Mouse (Mus musculus) heart, embryonic 10.5 days (tissue): ENCODE data around the gene Cflar. TPM values are rescaled to one million over a fixed set of nuclear protein-coding genes. Genes with fewer than 3 reads are reported as not detected.

ENCODE experiments used
- DNase-seq: peaks from one replicate; pipeline ENCODE4 v3.0.0-alpha.2; 2017; ENCODE audit warnings: low spot score
- H3K27ac ChIP-seq: fragments of 300-500 bp; sonication (generic); 2 replicates; pipeline ENCODE4 v1.5.1; 2016; ENCODE audit warnings: mild to moderate bottlenecking
- H3K27me3 ChIP-seq: fragments of 300-500 bp; sonication (generic); 2 replicates; pipeline ENCODE4 v1.6.1; 2016; ENCODE audit warnings: mild to moderate bottlenecking; ENCODE audit not compliant: poor library complexity, insufficient read depth, severe bottlenecking
- H3K36me3 ChIP-seq: fragments of 300-500 bp; sonication (generic); 2 replicates; pipeline ENCODE4 v1.6.1; 2016; ENCODE audit warnings: mild to moderate bottlenecking, moderate library complexity
- H3K4me1 ChIP-seq: fragments of 300-500 bp; sonication (generic); 2 replicates; pipeline ENCODE4 v1.6.1; 2016; ENCODE audit warnings: mild to moderate bottlenecking
- H3K4me3 ChIP-seq: fragments of 300-500 bp; sonication (generic); 2 replicates; pipeline ENCODE4 v1.5.1; 2016; ENCODE audit warnings: mild to moderate bottlenecking, moderate library complexity
- H3K9me3 ChIP-seq: fragments of 300-500 bp; sonication (generic); 2 replicates; pipeline ENCODE4 v1.6.1; 2016; ENCODE audit warnings: mild to moderate bottlenecking, moderate library complexity
- WGBS: fragments of 180-500 bp; shearing (Covaris S2); methylation state at CpG from one replicate; pipeline ENCODE4 v1.1.7; 2016; 5-methylcytosine and 5-hydroxymethylcytosine counted together
- polyA plus RNA-seq: library from polyadenylated mRNA; unstranded; fragments of >200 nt; fragmentation: Nextera tagmentation; extraction: Ambion mirVana; gene quantifications from 2 replicates; pipeline ENCODE4 v1.2.1, GENCODE M21; 2016

The Cflar gene
- polyA plus RNA-seq, 1 experiment from 2014 or later = 31.6 TPM

DNA sequence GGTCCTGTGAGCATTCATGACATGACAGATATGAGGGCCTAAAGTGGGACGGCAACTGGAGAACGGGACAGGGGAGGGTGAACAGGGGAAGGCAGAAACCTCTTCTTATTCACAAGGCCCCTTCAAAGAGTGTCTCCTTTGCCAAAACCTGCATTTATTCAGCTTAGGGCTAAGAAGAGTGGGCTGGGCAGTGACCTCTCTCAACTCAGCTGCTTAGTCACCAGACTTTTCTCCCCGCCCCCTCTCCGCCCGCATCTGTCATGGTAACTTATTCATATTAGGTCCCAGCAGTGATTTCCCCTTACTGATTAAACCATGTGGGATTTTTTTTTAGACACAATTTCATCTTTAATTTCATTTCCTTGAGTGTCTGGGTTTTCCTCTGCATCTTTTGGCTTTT is 14.5 kb downstream of the Cflar start:
- Histone ChIP-seq H3K27ac (no peak overlapping the region), H3K27me3 (no peaks in the 10 kb centered on the region), H3K4me3 (no peak overlapping the region), H3K9me3 (no peaks in the 10 kb centered on the region), H3K36me3 (peaks cover 37% of the 10 kb centered on the region), H3K4me1 (peaks cover 15% of the 10 kb centered on the region)
- DNase-seq = no peak
- WGBS = 89% methylated on average over 5 of the region's 5 CpGs

DNA sequence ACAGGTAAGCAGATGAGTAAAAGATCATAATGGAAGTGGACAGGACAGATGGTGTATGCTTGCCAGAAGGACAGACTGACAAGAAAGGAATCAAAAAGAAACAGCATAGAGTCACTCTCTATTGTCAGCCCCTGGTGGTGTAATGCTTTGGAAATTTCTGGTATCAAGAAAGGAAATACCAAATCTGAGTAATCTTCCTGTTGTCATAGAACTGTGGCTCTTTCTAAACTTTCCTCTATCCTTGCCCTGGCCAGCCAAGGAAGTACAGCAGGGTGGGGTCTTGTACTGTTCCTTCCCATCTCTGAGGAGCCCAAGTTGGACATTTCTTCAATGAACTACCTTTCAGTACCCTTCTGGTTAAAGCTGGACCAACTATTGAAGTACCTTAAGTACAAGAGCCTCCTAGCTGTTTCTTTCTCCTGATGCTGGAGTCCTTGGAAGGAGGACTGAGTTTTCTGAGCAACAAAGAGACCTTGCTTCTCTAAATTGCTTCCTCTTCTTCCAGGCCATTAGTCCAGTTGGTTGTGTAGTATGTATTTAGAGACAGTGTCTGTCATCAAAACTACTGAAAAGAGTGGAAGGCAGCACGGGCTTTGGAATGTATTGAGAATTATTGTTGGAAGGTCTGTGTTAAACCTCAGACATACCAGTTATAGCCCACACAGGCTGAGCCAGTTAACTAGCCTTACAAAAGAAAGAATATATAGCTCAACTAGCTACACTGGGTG is 15.9 kb downstream of the Cflar start:
- DNase-seq = no peak
- 90% methylated on average over 1 of the region's 1 CpGs for WGBS
- Histone ChIP-seq H3K27ac (no peak overlapping the region), H3K27me3 (no peaks in the 10 kb centered on the region), H3K4me1 (peaks cover 10% of the 10 kb centered on the region), H3K4me3 (no peak overlapping the region), H3K9me3 (no peaks in the 10 kb centered on the region), H3K36me3 (peaks cover 49% of the 10 kb centered on the region)

DNA sequence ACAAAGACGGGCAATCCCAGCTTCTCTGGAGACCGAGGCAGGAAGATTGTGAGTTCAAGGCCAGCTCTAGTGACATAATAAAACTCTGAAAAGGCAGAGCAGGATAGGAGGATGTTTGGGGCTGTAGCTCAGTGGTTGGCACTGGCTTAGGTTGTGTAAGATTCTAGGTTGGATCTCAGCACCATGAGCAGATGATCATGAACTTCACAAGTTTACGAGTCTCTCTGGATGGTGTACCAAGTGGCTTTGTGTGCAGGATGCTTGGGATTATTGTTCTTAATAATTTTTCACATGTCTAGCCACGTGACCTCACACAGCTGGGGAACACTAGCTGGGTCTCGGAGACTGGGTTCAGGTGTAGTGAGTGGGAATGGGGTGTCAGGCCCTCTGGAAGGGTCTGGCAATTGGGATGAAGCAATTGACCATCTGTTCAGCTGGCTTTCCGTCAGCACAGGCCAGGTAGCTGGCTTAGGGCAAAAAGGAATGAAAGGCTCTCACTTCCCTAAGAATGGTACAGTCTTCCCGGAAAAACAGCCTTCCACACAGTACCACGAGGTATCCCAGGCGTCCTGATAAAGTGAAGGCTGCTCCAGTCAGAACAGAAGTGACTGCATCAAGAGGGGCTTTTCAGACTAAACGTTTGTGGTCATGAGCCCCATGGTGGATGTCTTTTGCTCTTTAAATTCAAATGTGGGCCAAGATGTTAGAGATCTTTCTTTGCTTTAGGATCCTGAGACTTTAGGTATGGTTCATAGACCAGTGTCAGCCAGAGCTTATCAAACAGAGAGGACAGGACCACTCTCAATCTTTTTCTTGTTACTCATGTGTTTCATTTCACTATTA is 16.7 kb downstream of the Cflar start:
- 78% methylated on average over 10 of the region's 10 CpGs for WGBS
- no peak for DNase-seq
- H3K27ac ChIP-seq = no peak overlapping the region
- H3K4me3 ChIP-seq = no peak overlapping the region
- H3K9me3 ChIP-seq = no peaks in the 10 kb centered on the region
- no peaks in the 10 kb centered on the region for H3K27me3 ChIP-seq
- peaks cover 8% of the 10 kb centered on the region; the same call in 1 of the 2 replicates for H3K4me1 ChIP-seq
- peaks cover 49% of the 10 kb centered on the region for H3K36me3 ChIP-seq

DNA sequence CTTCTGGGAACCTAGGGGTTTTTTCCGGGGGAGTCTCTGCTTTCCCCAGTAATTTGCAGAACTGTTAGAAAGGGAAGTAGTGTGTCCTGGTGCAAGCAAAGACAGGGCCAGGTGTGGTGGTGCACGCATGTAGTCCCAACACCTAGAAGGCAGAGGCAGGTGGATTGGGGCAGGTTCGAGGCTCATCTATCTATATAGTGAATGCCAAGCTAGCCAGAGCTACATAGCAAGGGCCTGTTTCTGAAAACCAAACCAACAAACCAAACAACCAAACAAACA is 17.2 kb downstream of the Cflar start:
- no peaks in the 10 kb centered on the region for H3K9me3 ChIP-seq
- DNase-seq = no peak
- WGBS = 90% methylated on average over 3 of the region's 3 CpGs
- H3K27me3 ChIP-seq = no peaks in the 10 kb centered on the region
- peaks cover 8% of the 10 kb centered on the region; the same call in 1 of the 2 replicates for H3K4me1 ChIP-seq
- H3K4me3 ChIP-seq = no peak overlapping the region
- no peak overlapping the region for H3K27ac ChIP-seq
- peaks cover 53% of the 10 kb centered on the region for H3K36me3 ChIP-seq

DNA sequence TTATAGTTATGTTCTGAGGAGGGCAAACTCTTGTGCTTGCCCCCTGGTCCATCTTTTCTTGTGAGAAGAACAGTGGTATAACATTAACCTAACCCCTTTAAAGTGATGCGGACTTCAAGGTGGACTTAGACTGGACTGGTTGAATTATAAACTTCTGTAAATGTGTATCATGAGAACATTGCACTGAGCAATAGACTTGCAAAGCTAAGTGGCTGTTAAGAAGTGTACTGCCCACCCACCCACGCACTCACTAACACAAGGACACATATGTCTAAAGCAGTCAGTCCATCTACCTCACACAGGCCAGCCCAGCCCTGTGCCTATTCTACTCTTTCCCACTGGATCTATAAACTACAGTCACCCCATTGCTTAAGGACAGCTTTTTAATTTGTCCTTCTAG is 22.3 kb downstream of the Cflar start:
- no peaks in the 10 kb centered on the region for H3K4me1 ChIP-seq
- H3K27ac ChIP-seq = no peak overlapping the region
- WGBS = 84% methylated on average over 2 of the region's 2 CpGs
- peaks cover 76% of the 10 kb centered on the region for H3K36me3 ChIP-seq
- H3K4me3 ChIP-seq = no peak overlapping the region
- DNase-seq = no peak
- no peaks in the 10 kb centered on the region for H3K27me3 ChIP-seq
- H3K9me3 ChIP-seq = no peaks in the 10 kb centered on the region

DNA sequence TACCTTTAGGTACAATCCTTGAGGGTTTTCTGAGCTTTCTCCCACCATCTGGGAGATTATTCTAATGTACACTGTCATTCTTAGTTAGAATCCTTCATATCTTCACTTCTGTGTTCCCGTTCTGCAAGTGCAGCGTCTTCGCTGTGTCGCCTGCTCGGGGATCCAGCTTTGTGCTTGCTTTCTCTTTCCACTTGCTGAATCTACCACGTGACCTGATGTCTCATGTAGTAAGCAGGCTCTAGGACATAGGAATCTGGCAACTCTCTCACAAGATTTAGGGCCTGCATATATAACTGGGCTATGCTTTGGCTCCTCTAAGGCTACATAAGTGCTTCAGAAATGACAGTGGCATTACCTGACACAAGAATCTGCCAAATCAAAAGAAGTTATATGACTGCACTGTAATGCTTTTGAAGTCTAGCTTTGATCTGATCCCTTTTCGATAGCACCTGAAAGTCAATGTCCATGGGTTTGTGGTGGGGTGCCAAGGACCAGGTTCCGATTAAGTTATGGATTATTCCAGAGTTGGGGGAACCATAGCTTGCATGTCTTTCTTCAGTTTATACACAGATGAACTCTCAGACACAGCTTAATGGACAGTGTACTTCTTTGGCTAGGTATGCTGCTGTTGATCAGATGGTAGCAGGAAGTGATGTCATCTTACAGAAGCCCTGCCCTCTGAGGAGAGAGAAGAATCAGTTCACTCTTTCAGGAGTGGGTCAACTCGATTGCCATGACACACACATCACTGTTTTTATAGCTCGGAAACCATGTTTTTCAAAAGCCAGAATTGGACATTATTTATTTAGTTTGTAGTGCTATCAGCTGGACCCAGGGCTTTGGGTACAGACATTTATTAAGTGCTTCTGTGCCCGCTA is 23.0 kb downstream of the Cflar start:
- no peak overlapping the region for H3K4me3 ChIP-seq
- no peaks in the 10 kb centered on the region for H3K27me3 ChIP-seq
- H3K27ac ChIP-seq = no peak overlapping the region
- peaks cover 72% of the 10 kb centered on the region for H3K36me3 ChIP-seq
- WGBS = 89% methylated on average over 11 of the region's 11 CpGs
- DNase-seq = no peak
- no peaks in the 10 kb centered on the region for H3K9me3 ChIP-seq
- no peaks in the 10 kb centered on the region for H3K4me1 ChIP-seq

DNA sequence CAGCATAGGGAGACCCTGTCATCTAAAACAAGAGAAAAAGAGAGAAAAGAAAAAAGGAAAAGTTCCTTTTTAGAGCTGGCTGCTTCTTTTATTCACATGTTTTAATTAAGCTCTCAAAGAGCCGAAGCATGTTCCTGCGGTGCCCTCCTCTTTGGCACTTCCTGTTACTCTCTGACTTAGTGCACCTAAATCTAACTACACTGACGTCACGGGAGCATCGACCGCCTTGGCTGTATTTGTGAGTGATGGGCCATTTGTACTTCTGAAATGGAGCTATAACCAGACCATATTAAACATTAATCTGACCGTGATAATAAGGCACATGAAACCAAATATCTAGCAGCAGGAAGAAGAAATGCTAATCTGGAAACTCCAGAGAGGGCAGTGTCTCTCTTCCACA is 24.7 kb downstream of the Cflar start:
- no peaks in the 10 kb centered on the region for H3K4me1 ChIP-seq
- H3K9me3 ChIP-seq = no peaks in the 10 kb centered on the region
- peaks cover 75% of the 10 kb centered on the region for H3K36me3 ChIP-seq
- no peaks in the 10 kb centered on the region for H3K27me3 ChIP-seq
- no peak overlapping the region for H3K27ac ChIP-seq
- DNase-seq = no peak
- H3K4me3 ChIP-seq = no peak overlapping the region
- WGBS = 93% methylated on average over 7 of the region's 7 CpGs

DNA sequence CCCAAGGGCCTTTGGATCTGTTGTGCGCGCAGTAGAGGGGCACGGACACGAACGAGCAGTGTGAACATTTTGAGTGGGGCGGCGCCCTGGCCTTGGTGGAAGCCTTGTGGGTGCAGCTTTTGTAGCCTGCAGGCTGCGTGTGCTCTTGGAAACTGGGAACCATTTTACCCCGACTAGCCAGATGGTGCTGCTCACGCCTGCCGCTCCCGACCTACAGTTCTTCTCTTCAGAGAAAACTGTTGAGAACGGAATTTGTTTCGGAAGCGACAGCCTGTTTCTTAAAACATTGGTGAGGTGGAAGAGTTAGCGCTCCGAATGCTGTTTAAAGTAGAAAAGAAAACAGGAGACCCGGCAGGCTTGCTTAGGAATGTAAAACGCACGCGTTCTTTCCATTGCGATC is 25.7 kb downstream of the Cflar start:
- Histone ChIP-seq H3K4me1 (no peaks in the 10 kb centered on the region), H3K27ac (no peak overlapping the region), H3K4me3 (no peak overlapping the region), H3K36me3 (peaks cover 77% of the 10 kb centered on the region), H3K9me3 (no peaks in the 10 kb centered on the region), H3K27me3 (no peaks in the 10 kb centered on the region)
- no peak for DNase-seq
- 91% methylated on average over 22 of the region's 22 CpGs for WGBS

DNA sequence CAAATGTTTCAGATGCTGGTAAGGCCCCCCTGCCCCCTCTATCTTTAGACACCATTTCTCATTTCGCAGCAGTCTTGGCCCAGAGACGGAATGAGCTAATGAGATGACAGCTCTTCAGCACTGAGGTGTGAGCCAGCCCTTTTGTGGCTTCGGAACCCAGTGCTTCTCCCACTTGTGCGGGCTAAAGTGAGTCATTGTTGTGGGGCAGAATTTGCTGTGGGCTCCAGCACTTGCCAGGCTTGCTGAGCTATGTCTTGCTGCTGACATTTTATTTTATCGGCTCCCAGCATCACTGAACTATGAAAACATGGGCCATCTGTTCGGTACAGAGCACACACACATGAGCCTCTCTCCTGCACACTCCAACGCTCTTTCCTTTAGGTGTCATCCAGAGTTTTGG is 28.2 kb downstream of the Cflar start:
- peaks cover 80% of the 10 kb centered on the region for H3K36me3 ChIP-seq

DNA sequence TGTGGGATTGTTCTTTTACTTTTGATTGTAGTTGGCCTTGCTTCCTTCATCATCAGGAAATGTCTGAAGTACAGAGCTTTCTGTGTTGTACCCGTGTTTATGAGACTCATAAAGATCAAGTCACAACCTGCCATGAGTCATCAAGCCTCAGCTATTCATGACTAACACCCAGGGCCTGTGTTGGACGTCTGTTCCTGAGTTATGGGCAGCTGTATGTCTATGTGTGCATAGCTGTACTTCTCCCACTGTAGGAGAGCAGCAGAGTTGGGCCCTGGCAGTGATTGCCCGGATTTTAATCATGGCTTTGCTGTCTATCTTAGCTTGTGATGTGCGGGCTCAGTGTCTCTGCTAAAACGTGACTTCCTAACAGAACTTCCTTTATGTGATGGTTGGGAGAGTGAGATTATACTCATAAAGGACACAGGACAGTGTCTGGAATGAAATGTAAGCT is 31.3 kb downstream of the Cflar start:
- H3K4me3 ChIP-seq = no peak overlapping the region
- H3K27ac ChIP-seq = no peak overlapping the region
- 66% methylated on average over 5 of the region's 5 CpGs for WGBS
- H3K36me3 ChIP-seq = peaks cover 81% of the 10 kb centered on the region
- no peaks in the 10 kb centered on the region for H3K9me3 ChIP-seq
- no peaks in the 10 kb centered on the region for H3K27me3 ChIP-seq
- no peak for DNase-seq
- H3K4me1 ChIP-seq = no peaks in the 10 kb centered on the region

More for the DNA sequence above, 28.2 kb downstream of the Cflar start:
- Histone ChIP-seq H3K27me3 (no peaks in the 10 kb centered on the region), H3K4me3 (no peak overlapping the region), H3K9me3 (no peaks in the 10 kb centered on the region), H3K4me1 (no peaks in the 10 kb centered on the region), H3K27ac (no peak overlapping the region)
- 86% methylated on average over 7 of the region's 7 CpGs for WGBS
- no peak for DNase-seq

DNA sequence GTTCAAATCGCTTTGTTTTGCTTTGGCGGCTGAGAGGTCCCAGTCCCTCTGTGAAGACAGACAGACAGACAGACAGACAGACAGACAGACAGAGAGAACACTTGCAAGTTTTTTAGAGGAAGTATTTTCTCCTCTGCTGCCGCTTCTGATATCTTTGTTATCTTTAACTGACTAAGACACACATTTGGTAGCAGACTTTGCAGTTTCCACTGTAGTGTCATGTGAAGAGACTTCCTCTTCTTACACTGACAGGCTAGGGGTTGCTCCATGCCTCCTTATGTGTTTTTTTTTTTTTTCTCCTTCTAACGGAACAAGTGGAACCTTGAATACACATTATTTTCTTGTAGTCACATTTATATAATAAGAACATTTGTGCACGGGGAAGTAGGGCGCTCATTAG is 31.9 kb downstream of the Cflar start:
- no peak for DNase-seq
- WGBS = 62% methylated on average over 6 of the region's 6 CpGs
- H3K4me3 ChIP-seq = no peak overlapping the region
- no peak overlapping the region for H3K27ac ChIP-seq
- H3K4me1 ChIP-seq = no peaks in the 10 kb centered on the region
- no peaks in the 10 kb centered on the region for H3K27me3 ChIP-seq
- peaks cover 84% of the 10 kb centered on the region for H3K36me3 ChIP-seq
- no peaks in the 10 kb centered on the region for H3K9me3 ChIP-seq

DNA sequence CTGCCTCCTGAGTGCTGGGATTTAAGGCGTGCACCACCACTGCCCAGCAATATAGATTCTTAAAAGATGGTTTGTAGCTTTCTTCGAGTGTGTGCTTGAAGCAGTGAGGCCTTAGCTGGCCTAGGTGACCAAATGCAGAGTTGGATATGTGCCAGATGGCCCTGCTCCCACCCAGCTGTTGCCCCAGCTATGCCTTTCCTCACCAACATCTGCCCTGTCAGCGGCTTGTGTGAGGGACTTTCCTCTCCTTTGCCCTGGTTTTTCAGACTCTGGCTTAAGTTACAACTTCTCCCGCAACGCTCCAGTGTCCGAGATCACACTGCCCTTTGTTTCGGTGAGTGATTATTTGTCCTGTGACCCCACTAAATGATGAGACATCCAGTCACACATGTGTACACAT is 33.3 kb downstream of the Cflar start:
- 88% methylated on average over 7 of the region's 7 CpGs for WGBS
- Histone ChIP-seq H3K36me3 (peaks cover 91% of the 10 kb centered on the region), H3K4me3 (no peak overlapping the region)

DNA sequence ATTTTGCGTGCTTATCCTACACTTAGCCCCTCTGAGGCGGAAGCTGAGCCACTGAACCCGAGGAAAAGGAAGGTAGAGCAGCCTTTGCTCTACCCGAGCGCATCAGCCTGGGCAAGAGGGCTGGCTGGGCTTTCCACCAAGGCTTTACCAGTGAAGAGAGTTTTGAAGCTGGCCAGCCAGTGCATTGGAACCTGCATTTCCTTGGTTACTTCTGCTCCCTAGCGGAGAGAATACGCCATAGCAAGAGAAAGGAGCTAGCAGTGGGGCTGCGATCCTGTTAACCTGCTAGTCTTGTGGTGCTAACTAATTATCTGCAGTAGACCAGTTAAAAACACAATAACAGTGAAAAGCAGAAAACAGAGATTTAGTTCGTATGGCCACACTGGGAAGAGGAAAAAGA is 35.6 kb downstream of the Cflar start:
- Histone ChIP-seq H3K27ac (no peak overlapping the region), H3K4me3 (no peak overlapping the region), H3K4me1 (no peaks in the 10 kb centered on the region), H3K9me3 (no peaks in the 10 kb centered on the region), H3K27me3 (no peaks in the 10 kb centered on the region), H3K36me3 (peaks cover 70% of the 10 kb centered on the region)
- DNase-seq = no peak
- 65% methylated on average over 9 of the region's 9 CpGs for WGBS

More for the DNA sequence above, 33.3 kb downstream of the Cflar start:
- H3K4me1 ChIP-seq = no peaks in the 10 kb centered on the region
- no peak for DNase-seq
- no peaks in the 10 kb centered on the region for H3K27me3 ChIP-seq
- H3K9me3 ChIP-seq = no peaks in the 10 kb centered on the region
- H3K27ac ChIP-seq = no peak overlapping the region
